Mouse (Mus musculus) adrenal gland, postnatal 25 days (tissue): ENCODE results near the gene Tyw3. TPM values are rescaled to one million over a fixed set of nuclear protein-coding genes. Genes with fewer than 3 reads are reported as not detected.
"Not testable (repeated sequence)": the region's sequence is repeated elsewhere in the genome, so short reads cannot be mapped to it uniquely, and the experiment has no call there.

ENCODE experiments used
- DNase-seq: peaks from one replicate; pipeline ENCODE4 v3.0.0; 2021; ENCODE audit warnings: mixed read lengths
- long read RNA-seq: library from polyadenylated mRNA; stranded (forward); transcript quantifications from one replicate; pipeline ENCODE4 v2.0.0, GENCODE M21; 2021
- total RNA-seq: library from RNA; stranded (reverse); gene quantifications from 2 replicates; pipeline ENCODE4 v1.2.3, GENCODE M21; 2021

Tyw3 gene
- 4.8 and 6.1 TPM in 2 replicates for total RNA-seq
- long read RNA-seq, full-length matches to known transcripts, result 1 of 1 reads
- long read RNA-seq, partial matches to known transcripts, result 0 of 1 reads
- long read RNA-seq, other reads (novel, unspliced or antisense), result 0 of 1 reads

GRCm38 (mm10) chr3:154596934-154597554 lies at the start of gene Tyw3:
Tyw3 (minus strand) TSS chr3:154597104.
- peak; percentile 98 for DNase-seq

- DNase-seq, result no peak
These were observed 36.2 kb upstream of the Tyw3 start for GRCm38 (mm10) chr3:154633091-154633490.

GRCm38 (mm10) chr3:154631281-154631680 lies 34.4 kb upstream of the Tyw3 start:
- DNase-seq, result not testable (repeated sequence)

GRCm38 (mm10) chr3:154628284-154628683 lies 31.4 kb upstream of the Tyw3 start:
- DNase-seq, result no peak

GRCm38 (mm10) chr3:154616106-154616505 lies 19.2 kb upstream of the Tyw3 start:
- DNase-seq, result no peak

GRCm38 (mm10) chr3:154615304-154615703 lies 18.4 kb upstream of the Tyw3 start:
- DNase-seq, result no peak

- DNase-seq, result no peak
These were observed 17.9 kb upstream of the Tyw3 start for GRCm38 (mm10) chr3:154614771-154615170.

- DNase-seq, result no peak
These were observed 15.0 kb upstream of the Tyw3 start for GRCm38 (mm10) chr3:154611888-154612287.

- DNase-seq, result no peak
These were observed 11.0 kb upstream of the Tyw3 start for GRCm38 (mm10) chr3:154607896-154608295.

GRCm38 (mm10) chr3:154604871-154605270 lies 8.0 kb upstream of the Tyw3 start:
- DNase-seq, result no peak

GRCm38 (mm10) chr3:154602141-154602540 lies 5.2 kb upstream of the Tyw3 start:
- no peak for DNase-seq

- DNase-seq, result no peak
These were observed 657 bp upstream of the Tyw3 start for GRCm38 (mm10) chr3:154597561-154597960.

- DNase-seq, result peak; percentile 91
These were observed 393 bp downstream of the Tyw3 start, which contains the start of gene Cryz for GRCm38 (mm10) chr3:154596488-154596933. Cryz (plus strand) TSS chr3:154596711.

GRCm38 (mm10) chr3:154594156-154594555 lies 2.7 kb downstream of the Tyw3 start:
- DNase-seq, result no peak

- DNase-seq, result no peak
These were observed 3.3 kb downstream of the Tyw3 start for GRCm38 (mm10) chr3:154593596-154593995.

GRCm38 (mm10) chr3:154591621-154592020 lies 5.3 kb downstream of the Tyw3 start:
- DNase-seq, result no peak

- DNase-seq, result no peak
These were observed 5.9 kb downstream of the Tyw3 start for GRCm38 (mm10) chr3:154590971-154591370.

GRCm38 (mm10) chr3:154584351-154584750 lies 12.6 kb downstream of the Tyw3 start:
- no peak for DNase-seq

GRCm38 (mm10) chr3:154577895-154578294 lies 19.0 kb downstream of the Tyw3 start:
- DNase-seq, result no peak

- no peak for DNase-seq
These were observed 23.2 kb downstream of the Tyw3 start for GRCm38 (mm10) chr3:154573666-154574065.

- peak; percentile 74 for DNase-seq
These were observed 24.4 kb downstream of the Tyw3 start for GRCm38 (mm10) chr3:154572341-154572972.

- no peak for DNase-seq
These were observed 26.1 kb downstream of the Tyw3 start for GRCm38 (mm10) chr3:154570786-154571185.

- DNase-seq, result no peak
These were observed 26.8 kb downstream of the Tyw3 start for GRCm38 (mm10) chr3:154570029-154570575.
